Comparison of ENCODE assay signal across 8 mouse cellular contexts in the genomic region with DNA sequence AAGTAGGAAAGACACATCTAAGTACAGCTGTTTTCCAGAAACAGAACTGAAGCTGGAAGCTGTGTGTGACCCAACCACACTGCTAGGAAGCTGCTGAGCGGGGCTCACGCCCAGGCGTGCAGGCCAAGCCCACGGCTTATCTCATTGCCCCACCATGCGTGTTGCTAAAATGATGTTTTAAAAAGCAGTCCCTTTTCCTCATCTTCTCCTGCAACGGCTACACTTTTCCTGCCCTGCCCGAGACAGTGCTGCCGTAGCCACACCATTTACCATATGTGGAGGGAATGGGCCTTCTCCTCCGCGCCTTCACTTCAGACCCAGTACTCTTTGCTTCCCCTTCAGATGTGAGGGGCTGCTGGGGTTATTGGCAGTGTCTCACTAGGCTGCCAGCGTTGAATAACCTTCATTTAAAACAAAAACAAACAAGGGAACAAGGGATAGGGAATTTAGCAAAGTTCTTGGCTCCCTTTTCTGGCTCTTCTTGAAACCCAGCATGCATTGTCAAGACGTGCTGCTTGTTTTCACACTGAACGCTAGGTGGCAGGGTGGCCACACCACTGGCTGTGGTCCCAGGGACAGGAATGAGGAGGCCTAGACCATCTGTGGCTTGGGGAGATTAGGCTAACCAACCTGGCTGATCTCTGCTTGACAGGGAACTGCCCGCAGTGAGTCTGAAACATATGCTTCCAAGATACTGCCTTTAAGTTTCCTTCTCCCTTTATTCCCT.
DNase-seq lines count a peak whose midpoint lies in the region; ATAC-seq and TF ChIP-seq lines count a peak whose summit lies in the region.

No protein-coding gene starts in this region.

- peak; percentile 93 for DNase-seq in ZHBTc4 (ENCODE audit: low read depth, low spot score)
- DNase-seq in gastrocnemius, adult 2 months: peak; percentile 92
- DNase-seq in hindlimb bud, embryonic 11.5 days (ENCODE audit: extremely low spot score, low read depth, low spot score): peak; percentile 70
- DNase-seq in left cerebral cortex, adult 8-10 months (ENCODE audit: low spot score in 2 of 2): peak; percentile 52
- DNase-seq in right cerebral cortex, postnatal 10 days (ENCODE audit: low spot score in 2 of 2): peak; percentile 88 to 92
- peak; percentile 79 for DNase-seq in urinary bladder, postnatal 25 days (ENCODE audit: low spot score)

- H3K27me3 ChIP-seq in megakaryocyte, embryonic 14.5 days (replicated peaks): no peaks in the 10 kb centered on the region

- TF ChIP-seq CTCF in gastrocnemius, adult 2 months (IDR thresholded peaks at IDR 0.05): peak; percentile 98

- intact Hi-C loops in gastrocnemius, adult 2 months (cut with DNase I): loop anchor here (1.0 to 5.0 kb wide), 6 partner anchors 146 to 520 kb away; no protein-coding TSS in a partner anchor

- no peaks in the 10 kb centered on the region for H3K36me3 ChIP-seq in megakaryocyte, embryonic 14.5 days (replicated peaks; ENCODE audit: low read length)

- H3K9me3 ChIP-seq in megakaryocyte, embryonic 14.5 days: no peaks in the 10 kb centered on the region

- H3K4me1 ChIP-seq in megakaryocyte, embryonic 14.5 days: peaks cover 51% of the 10 kb centered on the region

- H3K27ac ChIP-seq in gastrocnemius, adult 2 months: peak overlapping the region; percentile 76

- H3K4me3 ChIP-seq in gastrocnemius, adult 2 months: no peak overlapping the region
- peak overlapping the region; percentile 75 for H3K4me3 ChIP-seq in megakaryocyte, embryonic 14.5 days (replicated peaks)

- ATAC-seq in common myeloid progenitor, adult 5-6 weeks (replicated peaks; ENCODE audit: low read depth, poor library complexity, severe bottlenecking): peak; percentile 97
